Mouse (Mus musculus): ENCODE results near the gene Cacna2d4.
"Not testable (repeated sequence)": the region's sequence is repeated elsewhere in the genome, so short reads cannot be mapped to it uniquely, and the experiment has no call there.

Gene Cacna2d4

GRCm38 (mm10) chr6:119338121-119338912 lies 102.0 kb downstream of the Cacna2d4 start:
- in situ Hi-C loops (cut with MboI, MseI), result no loop called here

GRCm38 (mm10) chr6:119341409-119341808 lies 105.1 kb downstream of the Cacna2d4 start:
- in situ Hi-C loops (cut with MboI, MseI), result no loop called here

- in situ Hi-C loops (cut with MboI, MseI), result loop anchor here (5.0 kb wide), 1 partner anchor 124 kb away; no protein-coding TSS in a partner anchor
Measured at GRCm38 (mm10) chr6:119346257-119346656, 109.9 kb downstream of the Cacna2d4 start.

- in situ Hi-C loops (cut with MboI, MseI), result loop anchor here (5.0 kb wide), 1 partner anchor 126 kb away; no protein-coding TSS in a partner anchor
Measured at GRCm38 (mm10) chr6:119347813-119348212, 111.5 kb downstream of the Cacna2d4 start.

GRCm38 (mm10) chr6:119348234-119348633 lies 111.9 kb downstream of the Cacna2d4 start:
- in situ Hi-C loops (cut with MboI, MseI), result loop anchor here (5.0 kb wide), 1 partner anchor 126 kb away; no protein-coding TSS in a partner anchor

GRCm38 (mm10) chr6:119350703-119351198 lies 114.4 kb downstream of the Cacna2d4 start:
- in situ Hi-C loops (cut with MboI, MseI), result loop anchor here (5.0 kb wide), 1 partner anchor 77 kb away; no protein-coding TSS in a partner anchor

GRCm38 (mm10) chr6:119351656-119352055 lies 115.3 kb downstream of the Cacna2d4 start:
- in situ Hi-C loops (cut with MboI, MseI), result loop anchor here (5.0 kb wide), 1 partner anchor 76 kb away; no protein-coding TSS in a partner anchor

GRCm38 (mm10) chr6:119352501-119352900 lies 116.2 kb downstream of the Cacna2d4 start:
- in situ Hi-C loops (cut with MboI, MseI), result loop anchor here (5.0 kb wide), 1 partner anchor 75 kb away; no protein-coding TSS in a partner anchor

GRCm38 (mm10) chr6:119358020-119358571 lies 121.8 kb downstream of the Cacna2d4 start:
- in situ Hi-C loops (cut with MboI, MseI), result no loop called here

- in situ Hi-C loops (cut with MboI, MseI), result not testable (repeated sequence)
Measured at GRCm38 (mm10) chr6:119360250-119360649, 123.9 kb downstream of the Cacna2d4 start.

GRCm38 (mm10) chr6:119360925-119361702 lies 124.8 kb downstream of the Cacna2d4 start:
- in situ Hi-C loops (cut with MboI, MseI), result no loop called here

- in situ Hi-C loops (cut with MboI, MseI), result no loop called here
Measured at GRCm38 (mm10) chr6:119363593-119363992, 127.3 kb downstream of the Cacna2d4 start.

GRCm38 (mm10) chr6:119366800-119367199 lies 130.5 kb downstream of the Cacna2d4 start:
- in situ Hi-C loops (cut with MboI, MseI), result not testable (repeated sequence)

GRCm38 (mm10) chr6:119367382-119367781 lies 131.1 kb downstream of the Cacna2d4 start:
- in situ Hi-C loops (cut with MboI, MseI), result no loop called here

GRCm38 (mm10) chr6:119371624-119372023 lies 135.3 kb downstream of the Cacna2d4 start:
- in situ Hi-C loops (cut with MboI, MseI), result no loop called here

GRCm38 (mm10) chr6:119372237-119372636 lies 135.9 kb downstream of the Cacna2d4 start:
- in situ Hi-C loops (cut with MboI, MseI), result no loop called here

GRCm38 (mm10) chr6:119373000-119373705 lies 136.8 kb downstream of the Cacna2d4 start:
- in situ Hi-C loops (cut with MboI, MseI), result no loop called here

- in situ Hi-C loops (cut with MboI, MseI), result no loop called here
Measured at GRCm38 (mm10) chr6:119375035-119375434, 138.7 kb downstream of the Cacna2d4 start.

- in situ Hi-C loops (cut with MboI, MseI), result no loop called here
Measured at GRCm38 (mm10) chr6:119377613-119378012, 141.3 kb downstream of the Cacna2d4 start.

GRCm38 (mm10) chr6:119378631-119379030 lies 142.3 kb downstream of the Cacna2d4 start:
- in situ Hi-C loops (cut with MboI, MseI), result no loop called here

- in situ Hi-C loops (cut with MboI, MseI), result no loop called here
Measured at GRCm38 (mm10) chr6:119385668-119386067, 149.3 kb downstream of the Cacna2d4 start.

Measured in T-helper 2 cell (primary cell).